Mouse (Mus musculus): Measurements from ENCODE around the gene Ino80d.

DNA sequence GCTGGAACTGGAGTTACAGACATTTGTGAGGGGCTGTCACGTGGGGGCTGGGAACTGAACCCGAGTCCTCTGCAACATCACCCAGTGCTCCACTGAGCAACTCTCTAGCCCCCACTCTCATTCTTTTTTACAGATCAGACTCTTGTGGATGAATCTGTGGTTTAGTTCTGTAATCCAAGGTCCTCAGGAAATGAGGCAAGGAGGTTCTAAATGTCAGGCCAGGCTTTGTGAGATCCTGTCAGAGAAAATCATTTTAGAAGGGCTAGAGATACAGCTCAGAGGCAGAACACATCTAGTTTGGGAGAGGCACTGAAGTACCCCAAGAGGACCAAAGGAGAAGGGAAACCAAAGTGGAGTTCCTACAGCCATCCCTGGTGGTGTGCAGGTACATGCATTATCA is 16.4 kb upstream of the Ino80d start:
- TF ChIP-seq CTCF (IDR thresholded peaks at IDR 0.05; ENCODE audit: control insufficient read depth, insufficient read depth, insufficient read length) = no peak
- no peak for TF ChIP-seq MYOD1 (IDR thresholded peaks at IDR 0.05; ENCODE audit: control insufficient read depth, insufficient read length, low read depth)
- no peak for TF ChIP-seq MYOG (IDR thresholded peaks at IDR 0.05; ENCODE audit: control insufficient read depth, extremely low read depth, insufficient read length)
- TF ChIP-seq CEBPB (IDR thresholded peaks at IDR 0.05; ENCODE audit: low read depth) = no peak
- TF ChIP-seq USF1 (IDR thresholded peaks at IDR 0.05; ENCODE audit: low read depth) = no peak
- TF ChIP-seq MAX (IDR thresholded peaks at IDR 0.05) = no peak
- no peak for TF ChIP-seq FOSL1 (IDR thresholded peaks at IDR 0.05; ENCODE audit: insufficient read depth, low read length, poor library complexity, severe bottlenecking)

All from C2C12 (cell line).